Mouse (Mus musculus): Measurements from ENCODE around the gene Tgtp1.
"Not testable (repeated sequence)": the region's sequence is repeated elsewhere in the genome, so short reads cannot be mapped to it uniquely, and the experiment has no call there.

Tgtp1 gene

DNA sequence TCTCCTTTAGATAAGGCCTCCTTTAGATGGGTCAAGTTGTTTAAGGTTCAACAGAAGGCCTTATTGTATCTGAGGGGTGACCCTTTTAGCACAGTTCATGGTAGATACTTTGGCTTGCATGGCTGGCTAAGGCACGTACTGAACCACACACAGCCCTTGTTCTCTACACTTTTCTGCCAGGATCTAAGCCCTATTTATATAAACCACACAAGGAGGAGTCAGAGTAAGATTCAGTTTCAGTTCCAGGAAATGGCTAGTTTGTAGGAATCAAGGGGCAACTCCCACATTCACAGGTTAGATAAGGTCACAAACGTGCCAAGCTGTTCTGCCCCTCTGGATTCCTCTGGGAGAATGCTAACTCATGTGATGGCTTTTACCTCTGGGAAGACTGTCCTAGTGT lies at the start of gene Tgtp1:
Gene Tgtp1 (minus strand): TSS at position 155 of the 400 bp plus-strand sequence.
- DNase-seq (ENCODE audit: extremely low read depth, insufficient read length, low spot score), result not testable (repeated sequence)

DNA sequence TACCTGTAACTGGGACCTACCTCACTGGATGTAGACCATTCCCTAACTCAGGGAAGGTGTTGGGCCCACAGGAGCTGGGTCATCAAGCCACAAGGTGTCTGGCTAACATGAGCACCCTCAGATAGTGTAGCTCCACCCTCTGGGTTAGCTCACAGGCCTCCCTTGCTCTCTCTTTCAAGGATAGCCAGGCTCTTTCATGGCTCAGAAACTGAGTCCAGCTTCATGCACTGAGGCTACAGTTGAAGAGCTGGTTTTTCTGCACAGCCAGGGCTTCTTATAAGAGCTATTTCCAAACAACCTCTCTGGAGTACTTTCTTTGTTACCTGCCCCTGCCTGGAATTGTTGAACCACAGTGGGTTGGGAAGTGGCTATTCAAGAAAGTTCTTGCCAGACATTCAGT lies 18.1 kb upstream of the Tgtp1 start:
- not testable (repeated sequence) for DNase-seq (ENCODE audit: extremely low read depth, insufficient read length, low spot score)

DNA sequence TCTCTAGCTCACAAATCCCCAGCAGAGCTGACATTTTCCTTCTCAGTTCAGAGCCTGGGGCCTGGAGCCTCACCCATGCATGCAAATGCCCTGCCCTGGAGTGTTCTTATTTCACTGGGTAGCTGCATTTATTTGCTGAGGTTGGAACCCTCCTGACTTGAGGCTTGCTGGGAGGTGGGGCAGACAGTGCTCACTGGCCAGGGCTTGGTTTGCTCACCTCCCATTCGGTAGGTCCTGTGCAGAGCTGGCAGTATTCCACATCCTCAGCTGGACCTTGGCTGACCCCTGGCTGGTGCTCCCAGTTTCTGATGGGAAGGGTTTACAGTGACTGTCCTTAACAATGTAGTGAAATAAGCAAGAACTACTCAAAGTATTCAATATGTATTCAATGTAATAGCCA lies 12.8 kb upstream of the Tgtp1 start:
- not testable (repeated sequence) for DNase-seq (ENCODE audit: extremely low read depth, insufficient read length, low spot score)

DNA sequence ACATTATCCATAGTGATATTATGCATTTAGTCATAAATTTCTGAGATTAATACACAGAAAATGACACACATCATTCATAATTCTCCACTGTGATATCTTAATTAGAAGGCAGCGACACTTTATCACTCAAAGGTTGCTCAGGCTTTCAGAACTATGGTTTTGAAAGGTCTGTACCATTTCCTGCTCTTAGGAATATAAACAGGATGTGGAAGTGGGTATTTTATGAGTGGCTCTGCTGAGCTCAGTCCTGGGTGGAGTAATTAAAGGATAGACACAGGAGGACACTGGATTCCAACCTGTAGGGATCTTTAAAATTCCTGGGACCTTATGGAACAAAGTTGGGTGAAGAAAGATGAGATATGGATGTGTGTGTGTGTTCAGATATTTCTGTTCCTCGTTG lies 12.3 kb upstream of the Tgtp1 start:
- not testable (repeated sequence) for DNase-seq (ENCODE audit: extremely low read depth, insufficient read length, low spot score)

DNA sequence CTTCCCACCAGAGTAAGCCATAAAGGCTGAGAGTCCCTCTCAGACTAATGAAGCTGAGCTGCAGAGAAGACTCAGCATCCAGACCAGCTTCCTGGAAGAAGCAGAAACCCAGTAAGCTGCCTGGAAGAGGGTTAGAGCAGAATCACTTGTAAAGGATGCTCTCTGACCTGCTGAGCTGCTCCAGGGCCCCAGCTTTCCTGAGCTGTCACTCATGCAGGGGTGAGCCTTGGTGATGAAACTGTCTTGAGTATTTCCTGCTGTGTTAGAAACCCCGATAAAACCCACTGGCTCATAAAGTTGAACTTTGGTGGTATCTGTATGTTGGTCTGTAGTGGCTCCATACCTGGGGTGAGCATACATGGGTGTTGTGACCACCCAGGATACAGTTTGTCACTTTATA lies 6.4 kb upstream of the Tgtp1 start:
- not testable (repeated sequence) for DNase-seq (ENCODE audit: extremely low read depth, insufficient read length, low spot score)

DNA sequence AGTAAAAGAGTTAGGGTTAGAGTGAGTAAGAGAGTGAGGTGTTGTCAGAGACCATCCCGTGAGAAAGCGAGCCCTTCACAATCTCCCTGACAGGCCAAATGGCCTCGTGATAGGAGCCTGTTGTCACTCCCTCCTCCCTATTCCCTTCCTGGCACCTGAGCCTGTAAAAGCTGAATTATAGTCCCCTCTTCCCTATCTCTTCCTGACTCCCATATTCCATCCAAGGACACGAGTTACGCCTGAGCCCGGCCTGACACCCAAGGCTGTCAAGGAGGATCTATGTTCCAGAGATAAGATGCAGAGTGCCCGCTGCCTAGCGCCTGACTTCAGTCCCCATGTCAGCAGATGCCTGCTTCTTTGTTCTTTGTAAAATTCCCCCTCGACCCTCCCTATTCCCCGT lies 676 bp downstream of the Tgtp1 start:
- DNase-seq (ENCODE audit: extremely low read depth, insufficient read length, low spot score), result not testable (repeated sequence)

DNA sequence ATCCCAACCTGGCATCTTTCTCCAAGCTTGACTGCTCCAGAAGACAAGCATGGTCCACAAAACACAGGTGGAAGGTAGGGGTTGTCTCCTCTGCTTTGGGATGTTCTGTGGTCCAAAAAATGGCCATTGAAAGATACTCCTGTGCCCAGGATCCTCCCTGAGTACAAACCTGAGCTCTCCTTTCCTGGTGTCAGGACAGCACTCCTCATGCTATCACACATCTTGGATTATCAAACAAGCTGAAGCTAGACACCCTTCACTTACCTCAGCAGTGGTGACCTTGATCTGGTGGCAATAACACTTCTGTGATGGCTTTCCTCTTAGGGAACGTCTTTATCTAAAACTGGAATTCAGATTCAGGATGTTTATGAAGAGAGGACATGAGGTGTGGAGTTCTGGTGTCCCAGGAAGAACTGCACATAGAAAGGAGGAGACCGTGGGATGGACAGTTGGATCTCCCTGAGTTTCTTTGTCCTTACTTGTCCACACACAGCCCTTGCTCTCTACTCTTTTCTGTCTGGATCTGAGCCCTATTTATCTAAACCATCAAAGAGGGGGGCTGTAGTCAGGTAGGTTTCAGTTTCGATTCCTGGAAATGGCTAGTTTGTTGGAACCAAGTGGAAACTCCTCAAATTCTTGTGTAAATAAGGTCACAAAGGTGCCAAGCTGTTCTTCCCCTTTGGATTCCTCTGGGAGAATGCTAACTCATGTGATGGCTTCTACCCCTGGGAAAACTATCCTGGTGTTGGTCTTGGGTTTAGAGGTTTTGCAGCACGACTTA lies 2.0 kb downstream of the Tgtp1 start, which contains the start of gene Gm12185:
Gene Gm12185 (minus strand): TSS at position 487 of the 781 bp plus-strand sequence.
- not testable (repeated sequence) for DNase-seq (ENCODE audit: extremely low read depth, insufficient read length, low spot score)

DNA sequence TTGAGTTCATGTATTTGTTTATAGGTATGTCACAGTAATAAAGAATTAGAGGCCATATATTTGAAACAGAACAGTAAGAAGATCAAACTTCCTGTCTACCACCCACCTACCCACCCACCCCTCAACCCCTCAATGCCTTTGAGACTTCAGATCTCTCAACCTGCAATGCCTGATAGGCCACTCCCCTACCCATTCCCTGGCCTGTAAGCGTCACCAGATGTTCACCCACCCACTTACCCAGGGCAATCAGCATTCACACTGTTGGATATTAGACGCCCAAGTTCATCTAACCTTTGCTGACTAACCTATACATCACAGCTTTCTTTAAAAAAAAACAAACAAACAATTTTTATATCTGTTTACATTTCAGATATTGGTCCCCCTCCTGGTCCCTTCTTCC lies 4.0 kb downstream of the Tgtp1 start:
- DNase-seq (ENCODE audit: extremely low read depth, insufficient read length, low spot score), result not testable (repeated sequence)

DNA sequence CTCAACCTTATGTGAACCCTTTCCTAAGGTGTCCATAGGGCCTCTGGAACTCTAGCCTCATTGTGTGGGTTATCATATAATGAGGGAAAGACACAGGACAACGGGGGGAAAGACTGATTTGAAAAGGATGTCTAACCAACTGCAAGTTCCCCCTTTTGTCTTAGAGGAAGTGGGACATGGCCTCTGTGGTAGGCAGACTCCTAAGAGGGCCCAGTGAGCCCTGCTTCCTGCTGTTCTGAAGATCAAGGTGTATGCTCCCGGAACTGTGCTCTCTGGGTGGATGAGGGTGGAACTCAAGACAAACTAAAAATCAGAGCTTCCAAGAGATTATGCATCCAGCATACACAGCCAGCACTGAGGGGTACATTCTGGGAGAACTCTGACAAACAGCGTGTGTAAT lies 5.8 kb downstream of the Tgtp1 start:
- DNase-seq (ENCODE audit: extremely low read depth, insufficient read length, low spot score), result not testable (repeated sequence)

DNA sequence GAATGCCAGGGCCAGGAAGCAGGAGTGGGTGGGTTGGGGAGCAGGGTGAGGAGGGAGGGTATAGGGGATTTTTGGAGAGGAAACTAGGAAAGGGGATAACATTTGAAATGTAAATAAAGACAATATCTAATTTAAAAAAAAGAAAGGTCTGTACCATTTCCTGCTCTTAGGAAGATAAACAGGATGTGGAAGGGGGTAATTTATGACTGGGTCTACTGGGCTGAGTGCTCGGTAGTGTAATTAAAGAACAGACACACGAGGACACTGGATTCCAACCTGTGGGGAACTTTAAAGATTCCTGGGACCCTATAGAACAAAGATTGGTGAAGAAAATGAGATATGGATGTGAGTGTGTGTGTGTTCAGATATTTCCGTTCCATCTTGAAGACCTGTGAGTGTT lies 11.1 kb downstream of the Tgtp1 start:
- not testable (repeated sequence) for DNase-seq (ENCODE audit: extremely low read depth, insufficient read length, low spot score)

DNA sequence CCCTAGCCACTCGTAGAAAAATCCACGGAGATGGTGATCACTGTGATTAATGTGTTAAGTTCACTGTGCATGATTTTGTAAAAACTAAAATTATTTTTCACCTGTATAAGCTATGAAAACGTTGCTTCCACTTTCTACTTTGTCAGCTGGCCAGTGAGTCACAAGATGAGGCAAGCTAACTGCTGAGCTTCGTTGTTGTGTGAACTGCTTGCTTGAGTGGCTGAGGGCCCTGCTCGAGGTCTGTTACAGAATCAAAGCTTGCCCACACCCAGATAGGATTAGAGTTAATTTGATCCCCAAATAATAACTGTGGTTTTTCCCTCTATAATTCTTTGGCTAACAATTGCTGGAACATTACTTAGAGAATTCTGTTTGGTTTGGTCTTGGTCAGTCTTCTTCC lies 13.9 kb downstream of the Tgtp1 start:
- not testable (repeated sequence) for DNase-seq (ENCODE audit: extremely low read depth, insufficient read length, low spot score)

DNA sequence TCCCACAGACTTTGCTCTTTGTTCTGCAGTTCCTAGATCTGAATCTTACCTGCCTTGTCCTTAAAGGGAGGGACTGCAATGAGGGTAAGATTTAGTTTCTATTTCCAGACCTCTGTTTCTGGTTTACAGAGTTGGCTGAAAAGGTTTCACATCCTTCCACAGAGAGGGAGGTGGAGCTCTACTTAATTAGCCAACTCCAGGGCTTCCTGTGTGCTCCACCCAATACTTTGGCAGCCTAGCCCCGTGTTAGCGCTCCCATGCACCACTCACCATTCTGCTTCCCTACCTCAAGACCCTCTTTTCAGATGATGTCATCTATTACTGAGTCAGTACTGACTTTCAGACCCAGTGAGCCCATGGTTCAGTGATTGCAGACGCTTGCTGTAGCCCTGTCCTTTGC lies 14.7 kb downstream of the Tgtp1 start, which contains the start of gene 9930111J21Rik1:
Gene 9930111J21Rik1 (minus strand): TSS at position 148 of the 400 bp plus-strand sequence.
- DNase-seq (ENCODE audit: extremely low read depth, insufficient read length, low spot score), result not testable (repeated sequence)

DNA sequence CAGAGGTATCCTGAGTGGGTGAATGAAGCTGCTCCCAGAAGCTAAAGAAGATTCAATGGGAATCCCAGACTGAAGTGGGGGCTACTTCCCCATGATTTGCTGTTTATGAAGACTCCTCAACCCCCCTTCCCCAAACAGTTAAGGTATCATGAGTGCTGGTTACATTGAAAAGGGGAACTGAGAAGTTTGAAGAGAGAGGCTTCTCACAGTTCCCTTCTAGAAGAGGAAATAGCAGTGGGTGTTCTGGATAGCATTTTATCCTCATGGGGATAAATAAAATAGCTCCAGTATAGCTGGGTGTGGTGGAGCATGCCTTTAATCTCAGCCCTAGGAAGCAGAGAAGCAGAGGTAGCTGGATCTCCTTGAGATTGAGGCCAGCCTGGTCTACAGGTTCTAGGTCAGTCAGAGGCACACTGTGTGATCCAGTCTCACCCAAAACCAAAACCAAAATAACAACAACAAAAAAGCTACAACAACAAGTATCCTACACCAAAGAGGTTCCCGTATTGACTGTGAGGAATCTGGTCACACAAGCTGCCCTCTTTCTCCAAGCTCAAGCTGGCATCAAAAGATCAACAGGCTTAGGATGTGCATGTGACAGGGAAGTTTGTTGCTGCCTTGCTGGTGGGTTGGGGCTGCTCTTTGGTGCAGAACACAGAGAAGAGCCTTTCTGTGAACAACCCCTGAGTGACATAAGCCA lies 15.6 kb downstream of the Tgtp1 start, which contains the start of gene Olfr56:
Gene Olfr56 (plus strand): TSS at position 650 of the 700 bp plus-strand sequence.
- not testable (repeated sequence) for DNase-seq (ENCODE audit: extremely low read depth, insufficient read length, low spot score)

DNA sequence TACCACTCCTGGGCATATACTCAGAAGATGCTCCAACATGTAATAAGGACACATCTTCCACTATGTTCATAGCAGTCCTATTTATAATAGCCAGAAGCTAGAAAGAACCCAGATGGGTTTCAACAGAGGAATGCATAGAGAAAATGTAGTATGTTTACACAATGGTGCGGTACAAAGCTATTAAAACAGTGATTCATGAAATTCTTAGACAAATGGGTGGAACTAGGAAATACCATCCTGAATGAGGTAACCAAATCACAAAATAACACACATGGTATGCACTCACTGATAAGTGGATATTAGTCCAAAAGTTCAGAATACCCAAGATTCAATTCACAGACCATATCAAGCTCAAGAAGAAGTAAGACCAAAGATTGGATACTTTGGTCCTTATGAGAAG lies 19.3 kb downstream of the Tgtp1 start:
- DNase-seq (ENCODE audit: extremely low read depth, insufficient read length, low spot score), result not testable (repeated sequence)

DNA sequence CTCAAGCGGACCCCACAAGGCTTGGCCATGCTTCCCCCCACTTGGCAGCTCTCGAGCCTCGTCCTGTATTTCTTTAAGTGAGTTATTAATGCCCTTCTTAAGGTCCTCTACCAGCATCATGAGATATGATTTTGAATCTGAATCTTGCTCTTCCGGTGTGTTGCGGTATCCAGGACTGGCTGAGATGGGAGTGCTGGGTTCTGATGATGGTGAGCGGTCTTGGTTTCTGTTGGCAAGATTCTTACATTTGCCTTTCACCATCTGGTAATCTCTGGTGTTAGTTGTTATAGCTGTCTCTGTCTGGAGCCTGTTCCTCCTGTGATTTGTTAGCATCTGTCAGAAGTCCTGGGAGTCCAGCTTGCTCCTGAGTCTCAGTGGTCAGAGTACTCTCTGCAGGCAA lies 47.9 kb downstream of the Tgtp1 start, which contains the start of gene Psme2b:
Gene Psme2b (minus strand): TSS at position 101 of the 400 bp plus-strand sequence.
- DNase-seq (ENCODE audit: extremely low read depth, insufficient read length, low spot score), result not testable (repeated sequence)

DNA sequence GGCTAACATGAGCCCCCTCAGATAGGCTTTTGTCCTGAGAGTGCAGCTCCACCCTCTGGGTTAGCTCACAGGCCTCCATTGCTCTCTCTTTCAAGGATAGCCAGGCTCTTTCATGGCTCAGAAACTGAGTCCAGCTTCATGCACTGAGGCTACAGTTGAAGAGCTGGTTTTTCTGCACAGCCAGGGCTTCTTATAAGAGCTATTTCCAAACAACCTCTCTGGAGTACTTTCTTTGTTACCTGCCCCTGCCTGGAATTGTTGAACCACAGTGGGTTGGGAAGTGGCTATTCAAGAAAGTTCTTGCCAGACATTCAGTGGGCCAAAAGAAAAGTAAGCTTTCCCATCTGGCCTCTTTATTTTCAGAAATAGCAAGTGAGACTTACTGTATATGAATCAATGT lies 54.7 kb downstream of the Tgtp1 start:
- not testable (repeated sequence) for DNase-seq (ENCODE audit: extremely low read depth, insufficient read length, low spot score)

All from 3134 (cell line).